Mouse (Mus musculus) Muller cell, postnatal 12 days (primary cell): ENCODE data around the gene Sdk2.

ENCODE experiments used
- DNase-seq: peaks from one replicate; pipeline ENCODE4 v3.0.0-alpha.2; 2015; ENCODE audit errors: inconsistent ontology term

Gene Sdk2

DNA sequence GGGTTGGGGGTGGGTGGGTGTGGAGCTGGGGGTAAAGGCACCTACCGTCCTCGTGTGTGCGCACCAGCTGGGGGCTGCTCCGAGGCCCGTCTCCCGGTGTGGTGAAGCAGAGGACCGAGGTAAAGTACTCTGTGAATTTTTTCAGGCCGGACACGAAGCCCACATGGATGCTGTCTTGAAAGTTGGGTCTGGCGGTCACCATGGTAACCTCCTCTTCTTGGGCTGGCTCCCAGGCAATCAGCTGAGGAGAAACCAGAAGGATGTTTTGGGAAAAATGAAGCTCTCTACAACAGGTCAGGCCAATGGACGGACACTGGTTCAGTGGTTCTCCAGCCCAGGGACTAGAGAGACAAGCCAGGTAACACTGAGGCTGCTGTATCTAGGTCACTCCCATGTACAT, 224.0 kb downstream of the Sdk2 start:
- DNase-seq = no peak

DNA sequence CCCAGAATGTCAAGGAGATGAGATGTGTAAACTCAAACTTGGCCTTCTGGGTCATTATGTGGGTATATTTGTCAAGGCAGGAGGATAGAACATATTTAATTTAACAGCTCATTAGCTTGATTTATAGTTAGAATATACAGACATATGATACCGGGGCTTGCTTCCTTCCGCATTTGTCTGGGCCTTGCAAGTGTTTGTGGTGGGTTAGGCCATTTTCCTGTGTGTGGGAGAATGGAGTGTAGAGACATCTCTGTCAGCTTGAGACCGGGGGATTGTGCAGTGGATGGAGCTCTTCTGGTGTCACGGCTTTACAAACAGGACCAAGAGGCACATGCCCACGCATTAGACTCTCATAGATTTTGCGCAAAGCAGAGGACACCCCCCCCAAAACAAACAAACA, 235.2 kb downstream of the Sdk2 start:
- DNase-seq = no peak

DNA sequence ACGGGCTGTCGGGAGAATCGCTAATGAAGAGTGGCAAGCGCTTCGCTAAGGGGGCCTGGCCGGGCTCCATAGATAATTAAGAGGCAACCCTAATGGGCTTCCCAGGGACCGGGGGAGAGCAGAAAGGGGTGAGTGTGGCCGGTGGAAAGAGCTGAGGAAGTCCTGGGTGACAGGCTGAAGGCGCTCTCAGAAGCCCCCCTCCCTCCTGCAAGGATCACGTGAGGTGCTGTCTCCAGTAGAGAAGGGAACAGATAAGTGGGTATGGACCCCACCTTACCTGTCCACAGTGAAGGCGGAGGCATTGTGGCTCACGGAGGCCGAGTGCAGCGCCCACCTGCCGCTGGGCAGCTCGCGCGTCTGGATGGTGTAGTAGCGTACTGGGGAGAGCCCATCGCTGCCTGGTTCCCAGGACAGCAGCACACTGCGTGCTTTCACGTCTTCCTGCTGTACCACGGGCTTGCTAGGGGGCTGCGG, 238.7 kb downstream of the Sdk2 start:
- DNase-seq = peak; percentile 22

DNA sequence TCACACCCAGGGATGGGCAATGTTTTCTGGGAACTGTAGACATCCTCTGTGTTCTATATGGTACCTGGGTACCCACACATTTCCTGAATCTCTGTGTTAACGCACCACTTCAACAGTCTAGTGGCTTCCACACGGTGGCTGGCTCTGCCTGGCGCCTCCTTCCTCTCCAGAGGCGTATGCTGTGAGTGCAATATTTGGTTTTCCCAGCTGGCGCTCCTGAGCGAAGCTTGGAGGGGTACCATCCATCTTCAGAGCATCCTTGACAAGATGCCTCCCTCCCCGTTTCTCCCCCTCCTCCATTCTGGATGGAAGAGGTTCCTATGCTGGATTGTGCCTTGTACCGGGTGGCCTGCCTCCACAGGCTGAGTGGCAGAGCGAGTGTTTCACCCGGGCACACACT, 246.8 kb downstream of the Sdk2 start:
- DNase-seq = no peak

DNA sequence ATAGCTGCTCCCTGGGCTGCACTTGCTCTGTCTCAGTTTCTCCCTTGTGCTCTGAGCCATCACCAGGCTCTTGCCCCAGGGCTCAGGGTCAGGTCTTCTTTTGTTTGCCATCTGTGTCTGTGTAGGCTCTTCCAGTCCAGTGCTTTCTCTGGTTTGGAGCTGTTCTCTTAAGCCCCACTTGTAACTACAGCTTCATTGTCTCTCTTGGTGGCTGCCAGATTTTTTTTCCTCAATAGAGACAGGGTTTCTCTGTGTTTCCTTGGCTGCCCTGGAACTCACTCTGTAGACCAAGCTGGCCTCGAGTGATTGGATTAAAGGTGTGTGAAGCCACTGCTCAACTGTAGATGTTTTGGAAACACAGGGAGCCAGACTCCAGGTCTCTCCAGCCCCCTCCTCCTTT, 247.8 kb downstream of the Sdk2 start:
- DNase-seq = peak; percentile 62

DNA sequence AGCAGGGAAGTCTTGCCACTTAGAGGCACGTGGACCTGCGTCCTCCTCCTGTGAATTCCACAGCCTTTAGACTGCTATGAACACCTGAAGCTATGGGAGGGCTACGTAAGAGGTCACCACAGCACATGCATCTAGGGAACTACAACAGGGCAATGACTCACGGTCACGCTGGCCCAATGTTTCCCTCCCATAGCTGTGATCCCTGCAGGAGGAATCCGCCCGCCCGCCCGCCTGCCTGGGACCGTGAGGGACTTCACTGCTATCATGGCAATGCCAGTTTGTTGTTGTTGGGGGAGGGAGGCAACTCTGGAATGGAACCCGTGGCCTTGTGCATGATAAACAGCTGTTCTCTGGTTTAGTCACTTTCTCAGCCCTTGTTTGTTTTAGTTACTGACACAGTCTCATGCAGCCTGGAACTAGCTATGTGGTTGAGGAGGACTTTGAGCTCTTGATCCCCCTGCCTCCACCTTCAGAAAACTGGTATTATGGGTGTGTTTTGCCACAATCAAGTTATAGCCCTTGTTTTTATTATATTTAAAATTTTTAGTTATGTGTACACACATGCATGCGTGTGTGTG, 249.8 kb downstream of the Sdk2 start:
- peak; percentile 27 for DNase-seq

DNA sequence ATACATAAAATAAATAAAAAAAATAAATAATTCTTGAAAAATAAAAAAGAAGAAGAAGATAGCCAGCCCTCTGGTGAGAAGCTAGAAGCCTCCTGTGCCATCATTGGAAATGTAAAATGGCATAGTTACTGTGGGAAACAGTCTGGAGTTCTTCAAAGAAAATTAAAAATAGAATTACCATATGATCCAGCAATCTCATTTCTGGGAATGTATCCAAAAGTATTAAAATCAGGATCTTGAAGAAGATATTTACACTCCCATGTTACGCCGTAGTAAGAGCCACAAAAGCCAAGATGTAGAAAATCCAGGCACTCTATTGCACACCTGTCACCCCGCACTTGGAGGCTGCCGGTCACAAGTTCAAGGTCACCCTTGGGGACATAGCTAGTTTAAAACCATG, 250.4 kb downstream of the Sdk2 start:
- DNase-seq = no peak

DNA sequence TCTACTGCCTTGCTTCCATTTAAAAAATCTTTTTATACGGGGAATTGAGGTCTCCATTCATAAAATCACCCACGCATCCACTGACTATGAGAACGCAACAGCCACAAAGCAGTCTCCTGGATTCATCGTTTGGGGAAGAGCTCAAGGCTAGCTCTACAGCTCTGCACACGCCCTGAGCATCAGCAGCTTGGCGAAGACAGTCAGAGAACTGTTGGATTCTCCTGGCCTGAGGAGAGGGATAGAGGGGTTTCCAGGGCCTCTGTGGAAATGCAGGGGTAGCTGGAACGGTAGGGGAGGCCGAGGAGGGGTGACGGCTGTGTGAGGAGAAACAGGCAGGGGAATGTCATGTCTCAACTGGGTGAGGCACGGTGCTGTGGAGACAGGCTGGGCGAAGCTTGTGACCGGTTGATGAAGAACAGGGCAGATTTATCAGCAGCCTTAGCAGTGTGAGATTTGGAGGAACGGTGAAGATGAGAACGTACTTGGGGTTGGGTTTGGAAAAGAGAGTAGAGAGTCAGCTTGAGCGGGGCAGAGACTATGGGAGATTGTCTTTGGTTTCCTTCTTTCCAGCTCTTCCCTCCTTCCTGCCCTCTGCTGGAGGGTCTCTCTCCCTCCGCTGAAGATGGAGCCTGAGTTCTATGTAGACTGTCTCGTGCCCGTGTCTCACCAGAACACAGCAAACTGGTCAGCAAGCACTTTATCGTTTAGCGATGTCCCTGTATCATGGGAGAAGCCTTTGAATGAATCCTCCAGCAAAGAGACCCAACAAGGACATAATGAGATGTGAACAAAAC, 255.1 kb downstream of the Sdk2 start:
- no peak for DNase-seq

DNA sequence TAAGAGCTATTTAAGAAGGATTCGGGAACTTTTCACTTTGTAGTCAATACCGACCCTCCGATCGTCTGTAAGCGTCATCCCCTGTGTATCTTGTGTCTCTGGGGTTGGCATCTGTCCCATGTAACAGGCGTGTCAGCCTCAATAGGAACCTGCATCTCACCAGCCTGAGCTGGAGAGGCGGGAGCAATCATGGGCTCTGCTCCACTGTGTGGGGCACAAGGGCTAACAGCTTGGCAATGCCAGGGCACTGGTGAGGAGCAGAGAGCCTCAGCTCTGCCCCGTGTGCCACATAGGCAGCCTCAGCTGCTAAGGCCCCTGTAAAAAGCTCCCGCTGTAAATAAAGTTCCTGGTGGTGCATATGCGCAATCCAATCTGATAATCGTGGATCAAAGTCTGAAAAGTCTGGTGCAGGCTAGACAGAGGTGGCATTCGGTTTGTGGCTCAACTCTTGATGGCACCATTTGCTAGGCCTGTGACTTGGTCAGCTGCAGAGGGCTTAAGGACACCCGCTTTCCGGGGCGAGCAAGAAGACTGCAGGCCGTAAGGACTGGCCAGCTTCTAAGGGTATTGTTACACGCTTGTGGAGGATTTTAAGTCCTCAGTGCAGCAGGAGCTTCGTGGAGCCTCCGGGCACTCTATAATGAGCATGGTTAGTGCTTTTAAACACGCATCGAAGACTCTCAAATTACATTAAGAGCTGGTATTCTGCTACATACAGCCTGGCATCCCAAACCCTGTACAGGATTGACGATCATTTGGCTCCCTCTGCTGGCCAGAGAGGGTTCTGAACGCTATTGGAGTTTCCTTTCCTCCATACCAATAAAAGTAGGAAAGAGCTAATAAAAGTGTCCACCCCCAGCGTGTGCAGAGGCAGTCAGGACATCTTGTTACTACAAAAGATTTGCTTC, 256.0 kb downstream of the Sdk2 start:
- DNase-seq = peak; percentile 64

DNA sequence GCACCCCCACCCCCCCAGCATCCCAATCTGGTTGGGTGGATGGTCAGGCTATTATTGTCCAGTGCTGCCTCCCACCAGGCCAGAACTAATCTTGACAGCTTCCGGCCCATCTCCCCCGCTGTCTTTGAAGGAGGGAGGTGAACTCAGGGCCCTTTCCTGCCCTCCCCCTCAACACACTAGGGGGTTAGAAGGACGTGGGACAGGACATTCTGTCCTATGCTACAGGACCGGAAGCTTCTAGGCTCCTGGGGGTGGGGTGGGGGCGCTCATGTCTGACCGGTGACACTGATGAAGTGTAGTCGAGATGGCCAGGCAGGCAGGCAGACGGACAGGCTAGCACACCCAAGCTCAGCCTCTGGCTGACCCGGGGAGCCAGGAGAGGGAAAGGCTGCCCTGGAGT, 259.8 kb downstream of the Sdk2 start:
- no peak for DNase-seq

DNA sequence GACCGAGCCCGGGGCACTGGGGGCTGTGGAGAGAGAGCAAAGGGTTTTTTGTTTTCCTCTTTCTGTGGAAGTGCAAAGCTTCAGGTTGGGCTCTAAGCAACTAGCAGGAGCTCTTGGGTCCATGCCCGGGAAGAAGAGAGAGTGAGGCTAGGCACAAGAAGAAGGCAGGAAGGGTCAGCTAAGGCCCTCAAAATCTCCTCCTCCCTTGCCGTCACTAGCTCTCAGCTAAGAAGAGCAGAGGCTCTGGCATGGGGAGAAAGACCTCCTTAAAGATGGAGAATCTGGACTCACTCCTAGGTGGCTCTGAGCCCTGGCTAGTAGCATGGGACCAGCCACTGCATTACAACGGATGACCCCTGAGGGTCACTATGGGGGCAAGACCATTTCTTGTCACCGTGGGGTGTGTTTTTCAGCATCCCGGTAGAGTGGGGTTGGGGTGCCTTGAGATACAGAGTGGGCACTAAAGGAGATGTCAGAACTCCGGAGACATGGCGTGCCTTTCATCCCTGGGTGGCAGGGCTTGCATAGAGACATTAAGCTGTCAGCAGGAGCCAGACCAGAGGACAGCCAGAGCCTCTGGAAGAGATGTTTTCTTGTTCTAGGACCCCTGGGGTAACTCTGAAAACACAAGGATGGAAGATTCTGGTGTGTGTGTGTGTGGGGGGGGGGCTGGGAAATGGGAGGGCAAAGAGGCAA, 260.3 kb downstream of the Sdk2 start:
- no peak for DNase-seq

DNA sequence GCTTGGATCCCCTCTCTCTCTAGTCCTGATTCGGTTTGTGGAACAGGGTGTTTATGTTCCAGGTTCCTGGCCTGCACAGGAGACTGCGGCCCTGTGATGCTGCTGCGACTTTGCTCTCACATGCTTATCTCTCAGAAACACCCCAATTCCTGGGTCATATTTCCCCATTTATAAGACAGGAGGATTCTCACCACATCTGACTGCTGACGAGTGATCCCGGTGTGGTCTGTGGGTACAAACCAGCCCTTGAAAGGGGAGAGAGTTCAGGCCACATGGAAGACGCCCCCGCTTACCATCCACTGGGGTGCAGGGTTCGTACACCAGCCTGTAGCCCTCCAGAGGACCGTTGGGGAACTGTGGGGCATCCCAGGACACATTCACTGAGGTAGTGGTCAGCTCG, 260.9 kb downstream of the Sdk2 start:
- DNase-seq = no peak

DNA sequence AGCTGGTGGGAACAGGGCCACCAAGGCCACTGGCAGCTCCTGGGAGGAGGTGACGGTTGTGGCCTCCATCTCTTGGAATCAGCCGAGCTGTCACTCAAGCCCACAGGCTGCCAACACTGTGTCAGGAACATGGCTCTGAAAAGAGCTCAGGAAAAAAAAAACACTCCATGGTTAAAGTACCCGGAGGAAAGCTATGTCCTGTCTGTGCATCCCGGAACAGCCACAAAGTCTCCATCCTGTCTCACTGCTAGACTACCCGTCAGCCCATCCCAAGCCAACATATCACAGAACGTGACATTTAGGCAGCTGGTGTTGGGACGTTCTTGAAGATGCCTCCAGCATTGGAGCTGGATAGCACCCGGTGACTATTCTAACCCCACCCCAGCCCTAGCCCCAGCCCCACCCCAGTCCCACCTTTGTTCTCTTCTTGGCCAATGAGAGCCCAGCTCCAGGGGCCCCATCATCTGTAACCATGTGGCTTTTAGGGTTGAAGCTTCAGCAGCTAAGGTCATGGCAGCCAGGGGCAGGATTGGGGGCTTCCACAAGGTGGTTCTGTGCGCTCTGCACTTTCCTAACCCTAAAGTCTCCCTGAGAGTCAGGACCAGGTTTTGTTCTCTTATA, 263.4 kb downstream of the Sdk2 start:
- peak; percentile 57 for DNase-seq

DNA sequence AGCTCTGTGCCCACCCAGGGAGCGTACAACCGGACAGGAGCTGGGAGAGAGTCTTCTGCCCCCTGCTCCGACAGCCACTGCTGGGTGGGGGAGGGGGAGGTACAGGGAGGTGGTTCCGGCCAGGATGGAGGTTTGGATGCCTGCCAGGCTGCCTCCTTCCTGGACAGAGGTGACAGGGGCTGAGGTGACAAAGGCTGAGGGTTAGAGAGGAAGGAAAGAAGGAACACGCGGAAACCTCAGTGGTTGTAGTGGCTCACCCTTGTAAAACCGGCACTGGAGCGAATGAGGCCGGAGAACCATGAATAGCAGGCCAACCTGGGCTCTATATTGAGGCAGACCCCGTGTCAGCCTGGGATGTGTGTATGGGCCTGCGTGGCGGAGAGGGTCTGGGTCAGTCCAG, 264.4 kb downstream of the Sdk2 start:
- no peak for DNase-seq

DNA sequence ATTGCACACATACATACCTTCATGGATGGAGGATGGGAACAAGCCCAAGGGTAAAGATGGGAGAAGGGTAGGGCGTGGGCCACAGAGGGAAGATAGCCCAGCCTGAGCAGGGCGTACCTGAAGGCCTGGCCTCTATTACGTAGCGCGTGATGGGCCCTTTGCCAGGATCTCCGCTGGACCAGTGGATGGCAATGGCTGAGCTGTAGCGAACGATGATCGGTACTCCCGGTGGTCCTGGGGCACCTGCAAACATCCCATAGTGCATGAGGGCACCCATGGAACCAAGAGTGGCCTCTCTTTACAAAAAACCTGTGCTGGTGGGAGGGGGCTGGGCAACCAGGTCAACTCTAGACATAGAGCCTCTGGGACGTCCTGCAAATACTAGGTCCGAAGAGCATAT, 266.8 kb downstream of the Sdk2 start:
- no peak for DNase-seq

DNA sequence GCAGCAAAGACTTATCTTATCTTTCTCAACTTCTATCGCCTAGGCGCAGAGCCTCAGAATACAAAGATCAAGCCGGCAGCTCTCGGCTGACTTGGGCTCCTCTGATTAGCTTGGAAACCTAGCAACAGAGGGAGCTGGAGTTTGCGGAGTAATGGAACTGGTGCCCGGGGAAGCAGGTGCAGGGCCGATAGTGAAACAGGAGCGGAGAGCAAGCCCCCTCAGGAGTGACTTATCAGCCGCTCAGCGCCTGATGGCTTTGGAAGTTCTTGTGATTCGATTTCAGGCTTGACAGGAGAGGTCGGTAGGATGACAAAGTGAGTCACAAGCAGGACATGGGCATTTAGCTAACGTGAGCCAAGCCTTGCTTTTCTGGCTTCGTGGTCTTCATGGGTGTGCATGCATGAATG, 267.8 kb downstream of the Sdk2 start:
- DNase-seq = no peak

DNA sequence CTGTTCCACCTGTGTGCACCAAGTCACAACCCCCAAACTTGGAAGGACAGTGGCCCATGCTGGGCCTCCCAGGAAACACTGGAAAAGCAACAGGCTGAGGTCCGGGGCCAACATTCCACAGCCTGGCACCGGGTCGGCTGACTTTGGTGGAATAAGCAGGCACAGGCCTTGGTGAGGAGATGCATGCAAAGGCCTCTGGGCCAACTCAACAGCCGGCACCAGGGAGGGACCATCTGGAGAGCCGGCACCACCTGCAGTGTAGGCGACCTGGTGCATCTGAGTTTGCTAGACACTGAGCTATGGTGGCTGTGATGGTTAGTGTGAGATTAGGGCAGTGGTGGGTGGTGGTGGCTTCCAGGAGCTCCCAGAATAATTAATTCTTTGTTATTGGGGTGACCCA, 268.8 kb downstream of the Sdk2 start:
- DNase-seq = peak; percentile 40

DNA sequence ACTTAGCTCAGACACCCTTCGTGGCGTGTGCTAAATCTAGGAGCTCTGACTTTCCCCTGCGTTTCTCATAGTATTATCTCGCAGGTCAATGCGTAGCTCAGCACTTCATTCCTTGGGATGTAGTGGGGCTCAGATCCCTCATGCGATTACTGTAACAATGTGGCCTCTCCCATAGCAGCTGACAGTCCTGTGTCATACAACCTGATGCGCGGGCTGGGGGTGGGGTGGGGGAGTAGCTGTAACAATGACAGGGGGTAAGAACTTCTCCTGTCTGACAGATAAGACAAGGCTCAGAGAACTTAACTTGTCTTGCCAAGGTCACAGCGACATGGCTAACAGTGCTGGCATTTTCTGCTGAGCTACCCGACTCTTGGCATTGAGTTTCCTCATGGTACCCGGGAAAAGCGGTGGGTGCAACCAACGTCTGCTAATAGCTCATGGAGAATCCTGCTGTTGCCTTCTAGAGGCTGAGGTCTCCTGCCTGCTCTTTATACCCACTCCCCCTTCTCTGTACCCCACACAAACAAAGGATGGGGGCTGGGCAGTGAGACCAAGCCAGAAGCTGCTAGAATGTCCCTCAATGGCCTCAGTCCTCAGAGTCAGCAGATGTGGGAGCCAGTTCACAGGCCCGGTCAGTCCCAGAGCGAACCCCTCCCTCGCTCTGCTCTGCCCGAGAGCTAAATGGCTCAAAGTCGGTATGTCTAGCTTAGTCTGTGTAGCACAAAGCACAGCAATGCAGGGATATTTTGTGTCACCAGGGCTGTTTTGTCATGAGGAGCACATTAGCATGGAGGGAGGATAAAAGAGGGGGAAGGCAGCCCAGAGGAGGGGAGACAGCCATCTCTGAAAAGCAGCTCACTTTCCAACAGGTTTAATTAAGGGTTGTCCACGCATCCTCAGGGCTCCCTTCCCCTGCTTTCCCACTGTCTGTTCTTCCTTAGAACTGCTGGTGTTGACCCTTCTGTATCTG, 269.5 kb downstream of the Sdk2 start:
- DNase-seq = no peak

DNA sequence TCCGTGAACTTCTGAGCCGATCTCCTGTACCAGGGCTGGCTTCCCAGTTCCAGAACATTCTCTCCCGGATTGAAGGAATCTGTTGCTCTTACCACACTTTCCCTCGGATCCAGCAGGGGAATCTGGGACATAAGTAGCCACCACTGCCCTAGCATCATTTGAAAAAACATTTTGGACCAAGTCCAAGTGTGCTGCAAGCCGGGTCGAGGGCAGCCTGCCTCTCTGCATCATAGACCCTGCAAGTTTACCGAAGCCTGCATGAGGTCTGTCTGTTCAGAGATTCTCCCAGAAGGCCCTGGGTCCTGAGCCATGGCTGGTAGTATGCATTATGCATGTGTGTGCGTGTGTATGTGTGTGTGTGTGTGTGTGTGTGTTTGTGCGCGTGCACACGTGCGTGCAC, 271.0 kb downstream of the Sdk2 start:
- DNase-seq = no peak
